Mouse (Mus musculus): ENCODE results near the gene Hhipl1.

DNA sequence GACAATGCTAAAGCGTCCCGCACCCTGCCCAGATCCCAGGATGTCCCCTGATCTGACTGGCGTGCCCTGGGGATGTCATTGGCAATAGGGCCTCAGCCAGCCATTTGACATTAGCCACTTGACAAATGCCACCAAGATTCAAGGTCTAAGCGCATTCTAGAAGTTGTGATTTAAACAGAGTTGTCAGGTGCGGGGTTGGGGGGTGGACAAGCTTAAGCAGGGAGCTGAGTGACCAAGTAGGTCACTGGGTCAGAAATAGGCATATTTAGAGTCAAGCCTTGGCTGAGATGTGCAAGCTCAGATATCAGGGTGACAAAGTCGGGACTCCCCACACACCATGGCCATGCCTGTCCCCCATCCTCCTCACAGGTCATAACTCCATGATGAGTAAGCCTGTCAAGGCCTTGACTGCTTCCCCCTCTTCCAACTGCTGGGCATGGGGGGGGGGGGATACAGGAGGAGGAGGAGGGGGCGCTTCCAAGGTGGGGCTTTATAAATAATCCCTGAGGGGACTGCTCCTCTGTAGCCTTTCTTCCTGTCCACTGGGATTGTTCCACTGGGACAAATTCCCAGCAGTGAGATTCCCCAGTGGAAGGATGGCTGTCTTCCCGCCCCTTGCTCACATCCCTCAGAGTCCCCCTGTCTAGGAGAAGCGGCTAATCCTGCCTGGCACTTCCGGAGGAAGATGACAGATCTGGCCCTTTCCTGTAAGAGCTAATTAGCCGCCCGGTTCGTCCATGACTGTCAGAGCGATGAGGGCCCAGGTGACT, 21.4 kb upstream of the Hhipl1 start:
- TF ChIP-seq CTCF (IDR thresholded peaks at IDR 0.05; ENCODE audit: extremely low read depth, insufficient read depth, insufficient read length, insufficient replicate concordance) (no peak), POLR2A (IDR thresholded peaks at IDR 0.05; ENCODE audit: low read depth, low read length) (no peak)

Data from spleen, adult 2 months (tissue).